Mouse (Mus musculus): Measurements from ENCODE around the gene Emsy.

The Emsy gene

GRCm38 (mm10) chr7:98656531-98657221 is at the start of gene Emsy:
Gene Emsy, minus strand, starts transcription at chr7:98656783.
- peak; percentile 70 to 93 for DNase-seq (ENCODE audit: low spot score in 2 of 2)

GRCm38 (mm10) chr7:98704276-98704675 is 47.7 kb upstream of the Emsy start:
- DNase-seq (ENCODE audit: low spot score in 2 of 2), result no peak

- peak in 1 of 2 experiments; percentile 42 for DNase-seq (ENCODE audit: low spot score in 2 of 2)
Measured at GRCm38 (mm10) chr7:98703365-98703881, 46.8 kb upstream of the Emsy start.

DNA sequence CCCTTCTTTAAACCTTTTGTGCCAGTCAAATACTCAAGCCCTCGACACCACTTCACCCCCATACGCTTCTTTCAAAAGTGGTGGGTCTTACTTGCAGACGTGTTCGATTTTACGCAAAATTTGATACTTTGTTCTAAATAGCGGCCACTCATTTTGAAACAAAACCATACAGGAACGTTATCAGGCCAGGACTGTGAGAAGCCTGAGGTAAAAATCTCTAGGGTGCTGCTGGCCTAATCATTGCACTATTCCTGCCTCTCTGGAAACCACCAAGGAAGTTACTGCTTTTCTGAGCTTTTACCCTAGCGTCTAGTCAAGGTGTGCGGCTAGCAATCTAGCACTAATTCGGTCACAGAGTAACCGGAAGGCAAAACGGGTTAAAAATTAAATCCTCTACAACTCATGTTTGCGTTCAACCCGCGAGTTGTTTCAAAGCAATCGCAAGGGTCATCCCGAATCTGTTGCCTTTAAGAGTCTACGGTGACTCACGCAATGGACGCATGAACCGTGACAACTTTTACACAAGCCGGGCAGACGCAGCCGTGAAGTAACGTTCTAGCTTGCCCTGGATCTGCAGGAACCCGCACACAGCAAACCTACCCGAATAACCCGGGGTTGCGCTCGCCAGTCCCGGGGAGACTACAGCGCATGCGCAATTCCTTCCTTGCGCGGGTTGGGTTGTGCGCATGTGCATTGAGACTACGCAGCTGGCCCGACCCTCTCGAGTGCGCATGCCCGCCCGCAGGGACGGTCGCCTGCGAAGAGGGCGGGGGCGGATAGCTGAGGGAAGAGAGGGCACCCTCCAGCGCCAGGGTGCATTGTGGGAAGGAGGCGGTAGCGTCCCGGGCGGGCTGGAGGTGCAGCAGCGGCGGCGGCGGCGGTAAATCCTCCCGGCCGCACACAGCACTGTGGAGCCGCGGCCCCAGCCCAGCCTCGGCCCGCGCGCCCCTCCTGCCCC is 46.0 kb upstream of the Emsy start, which contains the start of gene Thap12:
Gene Thap12, plus strand, starts transcription at position 821 of the 958 bp plus-strand sequence.
- DNase-seq (ENCODE audit: low spot score in 2 of 2), result peak; percentile 97 to 99

DNA sequence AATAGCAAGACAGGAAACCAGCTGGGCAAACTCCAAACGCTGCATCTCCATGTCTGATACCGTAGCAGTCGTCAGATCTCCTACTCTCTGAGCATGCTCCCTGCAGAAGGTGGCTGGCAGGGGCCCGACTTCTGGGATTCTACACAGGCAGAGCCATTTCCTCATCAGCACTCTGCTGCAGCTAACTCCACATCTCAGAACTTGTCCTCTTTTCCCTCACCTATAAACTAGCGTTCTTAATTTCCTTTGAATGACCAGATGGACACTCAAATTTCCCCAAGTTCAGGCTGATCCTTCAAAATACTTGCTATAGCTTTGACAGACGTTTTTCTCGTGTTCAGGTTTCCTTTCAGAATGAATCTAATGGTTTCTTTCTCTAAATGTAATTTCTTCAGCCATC is 45.2 kb upstream of the Emsy start:
- DNase-seq (ENCODE audit: low spot score in 2 of 2), result no peak

DNA sequence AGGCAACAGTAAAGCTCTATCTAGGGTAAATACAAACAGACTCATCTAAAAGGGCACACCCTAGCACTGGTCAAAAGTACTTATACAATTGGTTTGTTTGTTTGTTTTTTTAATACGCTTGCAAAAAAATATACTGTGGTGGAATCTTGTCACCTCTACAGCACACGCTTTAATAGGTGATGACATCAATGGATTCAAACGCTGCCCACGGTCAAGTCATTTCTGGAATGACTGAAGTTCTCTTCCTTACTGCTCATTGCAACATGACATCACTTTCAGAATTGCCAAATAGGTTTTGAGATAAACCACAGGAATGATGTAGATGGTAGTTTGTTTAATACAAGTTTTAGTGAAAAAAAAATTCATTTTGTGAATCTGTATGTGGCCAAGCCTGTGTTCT is 42.0 kb upstream of the Emsy start:
- no peak for DNase-seq (ENCODE audit: low spot score in 2 of 2)

DNA sequence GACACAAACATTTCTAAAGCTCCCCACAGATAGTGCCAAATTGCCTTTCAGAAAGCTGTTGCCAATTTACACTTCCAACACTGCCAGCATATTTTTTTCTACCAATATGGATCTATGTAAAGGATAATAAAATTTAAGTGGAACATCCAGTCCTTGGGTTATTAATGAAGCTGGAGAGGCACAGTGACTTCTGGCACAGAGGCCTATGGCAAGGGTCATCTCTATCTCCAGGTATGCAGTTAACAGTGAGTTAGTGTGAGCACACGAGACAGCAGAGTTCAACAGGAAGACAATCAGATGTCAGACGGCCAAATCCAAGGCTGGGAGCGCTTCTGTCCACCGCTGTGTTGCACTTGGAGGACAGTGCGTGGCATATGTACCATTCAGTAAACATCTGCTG is 41.5 kb upstream of the Emsy start:
- DNase-seq (ENCODE audit: low spot score in 2 of 2), result no peak

DNA sequence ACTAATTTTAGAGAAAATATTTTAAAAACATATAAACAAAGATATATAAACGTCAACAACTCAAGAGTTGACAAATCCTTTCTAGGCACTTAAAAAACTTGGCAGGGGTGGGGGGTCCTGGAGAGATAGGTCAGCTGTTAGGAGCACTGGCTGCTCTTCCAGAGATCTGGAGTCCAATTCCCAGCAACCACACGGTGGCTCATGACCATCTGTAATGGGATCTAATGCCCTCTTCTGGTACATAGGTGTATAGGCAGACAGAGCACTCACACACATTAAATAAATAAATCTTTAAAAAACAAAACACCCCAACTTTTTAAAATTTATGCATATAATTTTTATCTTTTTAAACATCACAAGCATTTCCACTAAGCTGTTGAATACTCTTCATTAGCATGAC is 40.9 kb upstream of the Emsy start:
- no peak for DNase-seq (ENCODE audit: low spot score in 2 of 2)

GRCm38 (mm10) chr7:98694046-98694445 is 37.5 kb upstream of the Emsy start:
- DNase-seq (ENCODE audit: low spot score in 2 of 2), result no peak

DNA sequence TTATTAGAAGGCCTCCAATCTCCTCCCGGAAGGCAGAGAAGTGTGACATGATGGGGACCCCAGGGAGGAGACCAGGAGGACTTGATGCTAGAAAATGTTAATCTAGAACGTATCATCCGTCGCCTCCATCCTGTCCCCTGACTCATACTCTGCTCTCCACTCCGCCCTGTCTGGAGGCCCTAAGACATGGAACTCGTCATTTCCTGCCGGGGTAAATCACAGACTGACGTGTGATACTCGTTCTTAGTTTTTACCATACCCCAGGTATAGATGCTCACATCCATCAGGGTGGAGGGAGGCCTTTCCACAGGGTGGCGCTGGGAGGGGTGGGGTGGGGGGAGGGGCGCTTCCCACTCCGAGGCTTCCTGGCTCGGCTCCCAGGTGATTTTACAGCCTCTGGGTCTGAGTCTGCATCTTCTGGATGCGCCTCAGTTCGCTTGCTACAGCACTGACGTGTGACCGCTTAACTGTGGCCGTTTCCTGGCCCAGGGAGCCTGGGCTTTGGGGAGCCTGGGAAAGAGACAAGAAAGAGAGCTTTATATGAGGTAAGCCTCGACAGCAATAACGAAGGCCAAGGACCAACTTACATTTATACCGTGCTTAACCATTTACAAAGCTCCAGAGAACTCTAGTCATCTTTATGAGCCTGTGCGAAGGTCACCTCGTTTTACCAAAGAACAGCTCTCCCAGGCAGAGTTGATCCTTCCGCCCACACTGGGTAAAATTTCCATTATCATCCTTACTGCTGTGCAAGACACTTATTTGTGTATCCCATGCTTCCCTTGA is 36.4 kb upstream of the Emsy start:
- no peak for DNase-seq (ENCODE audit: low spot score in 2 of 2)

- DNase-seq (ENCODE audit: low spot score in 2 of 2), result no peak
Measured at GRCm38 (mm10) chr7:98690831-98691230, 34.2 kb upstream of the Emsy start.

DNA sequence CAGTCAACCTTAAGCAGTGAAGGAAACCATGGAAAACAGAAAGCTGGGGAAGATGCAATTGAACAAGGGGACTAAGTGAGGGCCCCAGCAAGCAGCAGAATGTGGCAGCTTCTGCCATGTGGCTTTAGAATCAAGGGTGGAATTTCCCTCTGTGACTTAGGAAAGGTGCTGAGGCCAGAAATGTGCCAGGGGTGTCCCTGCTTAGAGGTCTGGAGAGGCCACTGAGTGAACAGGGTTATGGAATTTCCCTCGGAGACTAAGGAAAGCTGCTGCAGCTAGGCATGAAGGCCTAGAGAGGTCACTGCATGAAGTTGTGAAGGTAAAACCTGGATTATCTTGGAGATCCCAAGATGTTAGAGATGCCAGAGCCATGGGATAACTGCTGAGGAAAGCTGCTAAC is 33.5 kb upstream of the Emsy start:
- no peak for DNase-seq (ENCODE audit: low spot score in 2 of 2)

DNA sequence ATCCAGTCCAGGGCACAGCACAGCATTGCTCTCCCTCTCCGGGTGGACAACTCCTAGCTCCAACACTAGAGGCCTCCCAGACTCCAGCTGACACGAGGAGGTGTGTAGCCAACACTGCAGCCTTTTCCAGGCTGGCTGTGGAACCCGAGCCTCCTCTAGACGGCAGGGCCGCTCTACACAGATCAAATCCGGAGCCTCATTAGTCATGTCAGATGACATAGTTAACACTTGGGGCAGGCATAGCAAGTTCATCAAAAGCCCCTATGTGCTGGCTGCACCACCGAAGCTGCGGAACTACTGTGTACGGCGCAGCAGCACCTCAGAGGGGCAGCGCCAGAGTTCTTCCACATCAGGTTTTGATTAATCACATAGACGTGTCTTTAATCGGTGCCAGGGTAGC is 29.3 kb upstream of the Emsy start:
- DNase-seq (ENCODE audit: low spot score in 2 of 2), result no peak

DNA sequence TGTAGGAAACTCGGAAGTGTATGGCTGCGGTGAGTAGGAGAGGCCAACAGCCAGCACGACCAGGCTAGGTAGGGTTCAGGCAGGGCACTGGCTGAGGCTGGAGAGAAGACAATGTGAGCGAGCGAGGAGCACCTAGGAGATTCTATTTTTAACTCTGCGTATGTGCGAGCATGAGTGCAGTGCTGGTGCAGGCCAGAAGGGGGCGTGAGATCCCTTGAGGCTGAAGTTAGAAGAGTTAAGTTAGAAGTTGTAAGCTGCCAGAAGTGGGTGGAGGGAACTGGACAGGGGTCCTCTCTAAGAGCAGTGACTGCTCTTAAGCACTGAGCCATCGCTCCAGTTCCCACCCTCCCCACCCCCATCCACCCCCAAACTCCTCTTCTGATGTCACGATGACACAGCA is 26.2 kb upstream of the Emsy start:
- no peak for DNase-seq (ENCODE audit: low spot score in 2 of 2)

DNA sequence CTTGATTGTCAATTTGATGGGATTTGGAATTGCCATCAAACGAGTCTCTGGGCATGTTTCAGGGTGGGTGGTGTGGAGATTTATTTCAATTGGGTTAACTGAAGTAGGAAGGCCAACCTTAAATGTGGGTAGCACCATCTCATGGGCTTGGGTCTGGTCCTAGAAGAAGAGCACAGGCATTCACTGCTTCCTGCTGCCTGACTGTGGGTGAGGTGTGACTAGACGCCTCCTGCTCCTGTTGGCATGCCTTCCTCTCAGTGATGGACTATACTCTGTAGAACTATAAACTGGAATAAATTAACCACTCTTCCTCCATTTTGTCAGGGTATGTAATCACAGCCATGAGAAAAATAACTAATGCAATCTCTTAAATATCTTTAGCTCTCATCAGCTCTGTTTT is 24.1 kb upstream of the Emsy start:
- no peak for DNase-seq (ENCODE audit: low spot score in 2 of 2)

DNA sequence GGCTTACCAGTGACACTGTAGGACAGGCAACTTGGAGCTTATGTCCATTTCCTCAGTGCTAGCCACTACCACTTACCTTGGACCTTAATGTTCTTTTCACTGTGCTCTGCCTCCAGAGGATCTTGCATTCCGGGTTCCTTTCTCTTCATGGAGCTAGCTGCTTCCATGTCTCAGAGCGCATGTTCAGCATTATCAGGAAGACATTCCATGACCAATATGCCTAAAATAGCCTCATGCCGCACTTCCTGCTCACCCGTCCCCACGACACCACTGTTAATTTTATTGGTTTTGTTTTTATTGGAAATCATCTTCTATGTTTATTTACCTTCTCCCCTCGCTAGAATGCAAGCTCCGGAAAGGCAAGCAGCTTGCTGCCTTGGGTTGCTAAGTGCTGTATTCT is 21.9 kb upstream of the Emsy start:
- DNase-seq (ENCODE audit: low spot score in 2 of 2), result no peak

DNA sequence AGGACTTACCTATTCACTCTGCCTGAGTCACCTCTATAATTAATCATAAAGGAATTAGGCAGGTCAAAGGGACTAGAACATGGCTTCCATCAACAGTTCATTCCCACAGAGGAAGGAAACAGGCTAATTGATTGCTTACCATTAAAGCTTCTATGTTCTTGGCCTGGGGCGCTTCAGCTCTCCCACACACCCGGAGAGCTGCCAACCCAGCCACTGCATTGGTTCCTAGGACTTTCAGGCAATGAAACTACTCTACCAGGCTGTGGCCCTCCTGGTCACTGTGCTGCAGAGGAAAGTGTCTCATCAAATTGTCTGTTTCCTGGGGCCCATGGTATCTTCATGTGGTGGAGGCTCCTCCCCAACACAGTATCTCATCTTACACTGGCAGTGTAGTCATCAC is 20.9 kb upstream of the Emsy start:
- DNase-seq (ENCODE audit: low spot score in 2 of 2), result no peak

DNA sequence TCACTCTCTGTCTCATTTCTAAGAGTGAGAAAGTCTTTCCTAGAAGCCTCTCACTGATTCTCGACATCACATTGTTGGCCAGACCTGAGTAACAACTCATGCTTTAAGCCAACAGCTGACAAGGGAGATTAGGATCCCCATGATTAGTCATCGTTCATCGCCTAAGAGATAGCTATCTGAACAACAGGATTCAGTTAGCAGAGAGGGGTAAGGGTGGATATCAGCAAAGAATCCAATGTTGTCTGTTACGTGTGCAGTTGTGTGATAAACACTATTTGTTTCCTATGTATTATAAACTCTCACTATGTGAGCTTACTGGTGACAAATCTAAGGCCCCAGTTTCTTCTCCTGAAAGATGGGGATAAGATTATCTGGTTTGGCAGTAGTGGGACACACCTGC is 17.8 kb upstream of the Emsy start:
- no peak for DNase-seq (ENCODE audit: low spot score in 2 of 2)

DNA sequence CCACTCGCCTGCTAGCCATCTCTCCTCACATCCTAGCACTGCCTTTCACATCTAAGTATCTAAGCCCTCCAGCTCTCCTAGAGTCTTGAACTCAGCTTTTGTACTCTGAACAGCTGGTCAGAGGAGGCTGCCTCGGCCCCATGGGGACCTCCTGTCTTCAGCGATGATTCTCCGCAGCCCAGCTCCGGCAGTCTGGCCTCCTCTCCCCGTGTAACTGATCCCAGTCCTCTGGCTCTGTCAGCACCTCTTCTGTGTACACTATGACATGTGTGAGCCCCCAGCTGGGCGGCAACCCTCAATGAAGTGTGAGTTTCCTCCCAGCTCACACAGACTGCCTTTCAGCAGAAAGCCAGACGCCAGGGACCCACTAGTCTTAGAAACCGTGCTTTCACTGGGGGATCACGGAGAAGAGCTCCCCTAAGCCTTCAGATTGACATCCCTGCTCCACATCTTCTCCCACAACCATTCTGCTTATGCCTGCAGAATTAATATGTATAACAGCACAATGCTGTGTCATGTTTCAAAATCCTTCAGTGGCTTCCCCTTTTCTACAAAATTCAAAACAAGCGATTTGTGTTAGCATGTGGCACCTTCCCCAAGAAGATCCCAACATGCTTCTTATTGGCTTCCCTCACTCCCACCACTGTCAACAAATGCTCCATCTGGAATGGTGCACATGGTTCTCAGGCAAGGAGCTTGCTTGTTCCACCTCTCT is 15.8 kb upstream of the Emsy start:
- DNase-seq (ENCODE audit: low spot score in 2 of 2), result peak in 1 of 2 experiments; percentile 9

GRCm38 (mm10) chr7:98671416-98671815 is 14.8 kb upstream of the Emsy start:
- no peak for DNase-seq (ENCODE audit: low spot score in 2 of 2)

DNA sequence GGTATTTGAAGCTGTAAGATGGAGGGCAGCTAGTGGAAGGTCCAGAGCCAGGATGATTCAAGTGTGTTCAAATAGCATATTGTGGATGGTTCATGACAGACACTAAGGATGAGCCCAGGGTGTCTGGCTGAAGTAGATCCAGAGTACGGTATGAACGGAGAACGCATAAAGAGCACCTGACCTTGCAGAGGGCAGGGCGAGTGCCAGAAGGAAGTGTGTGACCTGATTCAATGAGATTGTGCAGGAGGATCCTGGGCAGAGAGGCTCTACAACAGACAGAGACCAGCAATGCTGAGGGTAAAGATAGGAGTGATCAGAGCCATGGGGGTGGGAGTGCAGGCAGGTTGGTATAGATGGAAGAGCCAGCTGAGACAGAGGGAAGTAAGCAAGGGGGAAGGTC is 14.2 kb upstream of the Emsy start:
- DNase-seq (ENCODE audit: low spot score in 2 of 2), result no peak

Measured in cerebellum, postnatal 4 days (tissue).